Mouse (Mus musculus): ENCODE results near the gene Olfr523.

DNA sequence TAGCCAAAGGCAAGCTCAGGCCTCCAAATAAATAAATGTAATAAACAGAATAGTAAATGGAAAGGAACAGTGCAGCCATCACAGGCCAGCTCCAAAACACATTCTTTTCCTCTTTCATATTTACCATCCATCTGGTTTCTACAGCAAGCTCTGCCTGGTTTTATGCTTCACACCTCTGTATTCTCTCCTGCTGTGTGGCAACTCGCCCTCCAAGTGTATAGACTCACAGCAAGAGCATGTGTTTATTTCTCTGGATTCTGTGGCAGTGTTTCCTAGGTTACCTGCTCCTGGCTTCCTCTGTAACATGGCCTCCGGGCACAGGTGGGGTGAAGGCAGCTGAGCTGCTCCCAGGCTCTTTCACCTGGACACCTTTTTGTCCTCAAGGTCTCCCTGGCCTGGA, 19.4 kb downstream of the Olfr523 start:
- no peak for TF ChIP-seq POLR2A (IDR thresholded peaks at IDR 0.05; ENCODE audit: low read depth, low read length)
- no peak for TF ChIP-seq CTCF (IDR thresholded peaks at IDR 0.05; ENCODE audit: borderline replicate concordance, insufficient read depth, low read length)
